Mouse (Mus musculus) forebrain, embryonic 13.5 days (tissue): Measurements from ENCODE around the gene Tmco5. TPM values are rescaled to one million over a fixed set of nuclear protein-coding genes. Genes with fewer than 3 reads are reported as not detected.

ENCODE experiments used
- ATAC-seq: fragments of 200-750 bp; cut with Nextera tagmentation; 2 replicates; pipeline ENCODE4 v1.8.0; 2017
- H3K27ac ChIP-seq: fragments of 300-500 bp; sonication (generic); 2 replicates; pipeline ENCODE4 v1.5.1; 2015; ENCODE audit warnings: inconsistent platforms, mild to moderate bottlenecking, moderate library complexity
- H3K27me3 ChIP-seq: fragments of 300-500 bp; sonication (generic); 2 replicates; pipeline ENCODE4 v1.6.1; 2015; ENCODE audit warnings: mild to moderate bottlenecking, inconsistent platforms
- H3K36me3 ChIP-seq: fragments of 300-500 bp; sonication (generic); 2 replicates; pipeline ENCODE4 v1.6.1; 2015; ENCODE audit warnings: mild to moderate bottlenecking, inconsistent platforms; ENCODE audit not compliant: poor library complexity, severe bottlenecking
- H3K4me1 ChIP-seq: fragments of 300-500 bp; sonication (generic); 2 replicates; pipeline ENCODE4 v1.6.1; 2015; ENCODE audit warnings: inconsistent platforms
- H3K4me2 ChIP-seq: fragments of 300-500 bp; sonication (generic); 2 replicates; pipeline ENCODE4 v1.6.1; 2015; ENCODE audit warnings: inconsistent platforms, mild to moderate bottlenecking, moderate library complexity
- H3K4me3 ChIP-seq: fragments of 300-500 bp; sonication (generic); 2 replicates; pipeline ENCODE4 v1.5.1; 2015; ENCODE audit warnings: mild to moderate bottlenecking, inconsistent platforms
- H3K9ac ChIP-seq: fragments of 300-500 bp; sonication (generic); 2 replicates; pipeline ENCODE4 v1.6.1; 2015; ENCODE audit warnings: mild to moderate bottlenecking, inconsistent platforms
- H3K9me3 ChIP-seq: fragments of 300-500 bp; sonication (generic); replicated peaks from 2 replicates; pipeline ENCODE4 v1.6.1; 2016; ENCODE audit warnings: inconsistent platforms
- WGBS: fragments of 180-500 bp; shearing (Covaris S2); methylation state at CpG from one replicate; pipeline ENCODE4 v1.1.7; 2015; 5-methylcytosine and 5-hydroxymethylcytosine counted together
- polyA plus RNA-seq: library from polyadenylated mRNA; unstranded; fragments of >200 nt; fragmentation: Nextera tagmentation; extraction: Ambion mirVana; gene quantifications from 2 replicates; pipeline ENCODE4 v1.2.1, GENCODE M21; 2015

Gene Tmco5
- polyA plus RNA-seq, 1 experiment from 2014 or later, result not detected

GRCm38 (mm10) chr2:116893988-116894363 lies 15.5 kb downstream of the Tmco5 start:
- peak; percentile 84 for ATAC-seq
- Histone ChIP-seq H3K9ac (peak overlapping the region; percentile 53; the same call in 1 of the 2 replicates), H3K4me1 (peaks cover 5% of the 10 kb centered on the region; the same call in 1 of the 2 replicates), H3K27me3 (0 out of 2 replicates have a peak, but pooled peaks cover 2% of the 10 kb centered on the region), H3K36me3 (no peaks in the 10 kb centered on the region), H3K9me3 (no peaks in the 10 kb centered on the region), H3K4me3 (peak overlapping the region; percentile 32), H3K27ac (no peak overlapping the region), H3K4me2 (peak overlapping the region; percentile 66)
- 1% methylated on average over 9 of the region's 9 CpGs for WGBS

GRCm38 (mm10) chr2:116899615-116900272 lies 21.3 kb downstream of the Tmco5 start:
- no peak overlapping the region for H3K27ac ChIP-seq
- H3K27me3 ChIP-seq, result 0 out of 2 replicates have a peak, but pooled peaks cover 2% of the 10 kb centered on the region

GRCm38 (mm10) chr2:116900273-116900843 lies 21.9 kb downstream of the Tmco5 start:
- Histone ChIP-seq H3K4me2 (peak overlapping the region; percentile 60), H3K27me3 (0 out of 2 replicates have a peak, but pooled peaks cover 2% of the 10 kb centered on the region), H3K4me3 (peak overlapping the region; percentile 29), H3K9me3 (no peaks in the 10 kb centered on the region), H3K9ac (0 out of 2 replicates have a peak overlapping the region, but pooled peaks have one; percentile 40), H3K36me3 (no peaks in the 10 kb centered on the region), H3K27ac (no peak overlapping the region), H3K4me1 (0 out of 2 replicates have a peak, but pooled peaks cover 3% of the 10 kb centered on the region)
- WGBS, result 34% methylated on average over 10 of the region's 10 CpGs
- ATAC-seq, result peak; percentile 66

More at GRCm38 (mm10) chr2:116899615-116900272, 21.3 kb downstream of the Tmco5 start:
- Histone ChIP-seq H3K4me1 (0 out of 2 replicates have a peak, but pooled peaks cover 3% of the 10 kb centered on the region), H3K4me2 (peak overlapping the region; percentile 60), H3K4me3 (peak overlapping the region; percentile 29), H3K36me3 (no peaks in the 10 kb centered on the region), H3K9ac (0 out of 2 replicates have a peak overlapping the region, but pooled peaks have one; percentile 40), H3K9me3 (no peaks in the 10 kb centered on the region)
- peak; percentile 76 for ATAC-seq
- 17% methylated on average over 19 of the region's 19 CpGs for WGBS

GRCm38 (mm10) chr2:116908268-116908667 lies 29.8 kb downstream of the Tmco5 start:
- Histone ChIP-seq H3K9me3 (no peaks in the 10 kb centered on the region), H3K9ac (no peak overlapping the region), H3K4me1 (no peaks in the 10 kb centered on the region), H3K27me3 (no peaks in the 10 kb centered on the region), H3K4me3 (no peak overlapping the region), H3K36me3 (no peaks in the 10 kb centered on the region), H3K4me2 (no peak overlapping the region), H3K27ac (no peak overlapping the region)
- peak; percentile 70 for ATAC-seq
- 81% methylated on average over 8 of the region's 8 CpGs for WGBS

GRCm38 (mm10) chr2:116912334-116913070 lies 34.0 kb downstream of the Tmco5 start:
- H3K27me3 ChIP-seq, result no peaks in the 10 kb centered on the region
- no peak for ATAC-seq
- no peaks in the 10 kb centered on the region for H3K9me3 ChIP-seq
- H3K9ac ChIP-seq, result no peak overlapping the region
- no peak overlapping the region for H3K4me2 ChIP-seq
- H3K36me3 ChIP-seq, result no peaks in the 10 kb centered on the region
- H3K27ac ChIP-seq, result no peak overlapping the region
- no peak overlapping the region for H3K4me3 ChIP-seq
- WGBS, result 79% methylated on average over 7 of the region's 7 CpGs
- no peaks in the 10 kb centered on the region for H3K4me1 ChIP-seq

GRCm38 (mm10) chr2:116913677-116914405 lies 35.4 kb downstream of the Tmco5 start:
- Histone ChIP-seq H3K4me1 (no peaks in the 10 kb centered on the region), H3K36me3 (no peaks in the 10 kb centered on the region), H3K9me3 (no peaks in the 10 kb centered on the region), H3K27ac (no peak overlapping the region), H3K9ac (no peak overlapping the region), H3K4me2 (no peak overlapping the region), H3K4me3 (no peak overlapping the region), H3K27me3 (no peaks in the 10 kb centered on the region)
- WGBS, result 90% methylated on average over 20 of the region's 20 CpGs
- ATAC-seq, result no peak

GRCm38 (mm10) chr2:116914636-116915035 lies 36.1 kb downstream of the Tmco5 start:
- no peak for ATAC-seq
- no peaks in the 10 kb centered on the region for H3K27me3 ChIP-seq
- H3K4me2 ChIP-seq, result no peak overlapping the region
- 84% methylated on average over 4 of the region's 4 CpGs for WGBS
- H3K4me3 ChIP-seq, result no peak overlapping the region
- H3K4me1 ChIP-seq, result no peaks in the 10 kb centered on the region
- no peak overlapping the region for H3K9ac ChIP-seq
- no peaks in the 10 kb centered on the region for H3K36me3 ChIP-seq
- no peak overlapping the region for H3K27ac ChIP-seq
- no peaks in the 10 kb centered on the region for H3K9me3 ChIP-seq

- Histone ChIP-seq H3K36me3 (no peaks in the 10 kb centered on the region), H3K27me3 (no peaks in the 10 kb centered on the region), H3K9me3 (no peaks in the 10 kb centered on the region), H3K4me2 (no peak overlapping the region), H3K4me1 (no peaks in the 10 kb centered on the region), H3K9ac (no peak overlapping the region), H3K27ac (no peak overlapping the region), H3K4me3 (no peak overlapping the region)
- 72% methylated on average over 3 of the region's 3 CpGs for WGBS
- ATAC-seq, result no peak
These were observed 40.1 kb downstream of the Tmco5 start for GRCm38 (mm10) chr2:116918598-116918997.

GRCm38 (mm10) chr2:116922580-116923500 lies 44.3 kb downstream of the Tmco5 start:
- Histone ChIP-seq H3K4me1 (no peaks in the 10 kb centered on the region), H3K4me3 (no peak overlapping the region), H3K27me3 (no peaks in the 10 kb centered on the region), H3K9me3 (peaks cover 6% of the 10 kb centered on the region; the same call in 1 of the 2 replicates), H3K4me2 (no peak overlapping the region), H3K9ac (no peak overlapping the region), H3K36me3 (no peaks in the 10 kb centered on the region), H3K27ac (no peak overlapping the region)
- ATAC-seq, result no peak
- 79% methylated on average over 9 of the region's 9 CpGs for WGBS

GRCm38 (mm10) chr2:116923684-116924083 lies 45.2 kb downstream of the Tmco5 start:
- no peak overlapping the region for H3K9ac ChIP-seq
- H3K4me2 ChIP-seq, result no peak overlapping the region
- no peak overlapping the region for H3K27ac ChIP-seq
- no peaks in the 10 kb centered on the region for H3K27me3 ChIP-seq
- H3K36me3 ChIP-seq, result no peaks in the 10 kb centered on the region
- WGBS, result 86% methylated on average over 3 of the region's 3 CpGs
- no peak for ATAC-seq
- H3K4me3 ChIP-seq, result no peak overlapping the region
- H3K4me1 ChIP-seq, result no peaks in the 10 kb centered on the region
- peaks cover 6% of the 10 kb centered on the region; the same call in 1 of the 2 replicates for H3K9me3 ChIP-seq

- no peaks in the 10 kb centered on the region for H3K36me3 ChIP-seq
- no peak overlapping the region for H3K27ac ChIP-seq
- H3K9me3 ChIP-seq, result peaks cover 6% of the 10 kb centered on the region; the same call in 1 of the 2 replicates
- no peak overlapping the region for H3K4me2 ChIP-seq
- no peaks in the 10 kb centered on the region for H3K27me3 ChIP-seq
- WGBS, result 86% methylated on average over 7 of the region's 7 CpGs
- no peak for ATAC-seq
- H3K9ac ChIP-seq, result no peak overlapping the region
- no peaks in the 10 kb centered on the region for H3K4me1 ChIP-seq
- H3K4me3 ChIP-seq, result no peak overlapping the region
These were observed 45.8 kb downstream of the Tmco5 start for GRCm38 (mm10) chr2:116924292-116924691.
